Mouse (Mus musculus) layer of hippocampus, adult 18-20 months (tissue): ENCODE measurements at regions not wholly inside any gene's neighbourhood (a gene's known extent, or its start where the extent isn't known, plus 50 kb on each side); places are given as distances from the start of the nearest gene placed in this dataset.

ENCODE experiments used
- DNase-seq, 2 experiments: peaks; one replicate each; pipeline ENCODE4 v3.0.0; 2022; ENCODE audit warnings: low spot score in 2 of 2

DNA sequence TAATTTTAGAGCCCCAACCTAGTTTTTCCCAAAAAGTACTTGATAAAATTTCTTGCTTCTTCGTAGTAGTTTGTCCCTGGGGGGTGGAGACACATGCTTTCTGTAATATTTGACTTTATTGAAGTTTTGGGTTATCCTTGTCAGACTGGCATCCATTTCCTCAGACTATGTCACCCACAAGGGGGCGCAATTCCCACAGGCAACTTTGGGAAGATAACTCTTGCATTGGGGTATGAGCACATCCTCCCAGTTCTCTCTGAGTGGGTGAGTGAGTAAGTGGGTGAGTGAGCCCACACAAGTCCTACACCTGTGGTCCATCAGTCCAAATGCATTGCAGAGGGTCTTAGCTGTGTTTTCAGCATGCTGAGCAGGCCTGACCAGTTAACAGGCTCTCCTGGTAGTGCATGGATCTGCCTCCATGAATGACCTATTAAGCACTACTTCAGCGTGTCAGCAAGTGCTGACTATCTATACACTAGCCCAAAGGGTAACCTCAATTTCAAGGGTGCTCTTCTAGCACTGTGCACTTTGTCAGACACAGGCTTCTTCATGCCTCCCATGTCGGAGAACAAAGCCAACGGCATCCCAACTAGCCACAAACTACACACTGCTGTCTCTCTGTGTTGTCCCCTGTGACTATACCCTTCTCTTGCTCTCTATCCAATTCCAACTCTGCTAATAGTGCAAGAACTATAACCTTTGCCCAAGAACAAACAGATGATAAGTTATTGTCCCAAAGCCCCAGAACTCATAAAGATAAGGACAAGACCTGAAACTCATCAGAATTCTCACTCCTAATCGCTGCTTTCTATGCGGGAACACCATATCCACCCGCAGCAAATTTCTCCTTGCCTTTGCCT is 275.6 kb upstream of the Tsc22d2 start:
- peak in 1 of 2 experiments; percentile 56 for DNase-seq

DNA sequence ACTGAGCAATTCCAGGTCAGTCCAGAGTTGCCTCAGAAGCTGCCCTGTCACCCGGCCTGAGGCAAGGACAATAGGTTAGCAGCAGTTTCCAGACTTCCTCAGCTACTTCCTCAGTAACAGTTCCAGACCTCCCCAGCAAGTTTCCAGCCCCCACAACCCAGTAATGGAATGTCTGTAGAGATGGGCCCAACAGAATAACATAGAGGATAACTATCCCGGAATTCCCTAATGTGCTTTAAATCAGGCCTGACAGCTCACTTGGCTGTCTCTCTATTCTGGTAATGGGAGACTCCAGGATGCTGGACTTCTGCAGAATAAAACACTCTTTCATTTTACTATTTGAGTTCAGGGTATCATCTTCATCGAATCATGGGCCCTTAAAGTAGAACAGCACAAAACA is 268.4 kb upstream of the Tsc22d2 start:
- DNase-seq: no peak

DNA sequence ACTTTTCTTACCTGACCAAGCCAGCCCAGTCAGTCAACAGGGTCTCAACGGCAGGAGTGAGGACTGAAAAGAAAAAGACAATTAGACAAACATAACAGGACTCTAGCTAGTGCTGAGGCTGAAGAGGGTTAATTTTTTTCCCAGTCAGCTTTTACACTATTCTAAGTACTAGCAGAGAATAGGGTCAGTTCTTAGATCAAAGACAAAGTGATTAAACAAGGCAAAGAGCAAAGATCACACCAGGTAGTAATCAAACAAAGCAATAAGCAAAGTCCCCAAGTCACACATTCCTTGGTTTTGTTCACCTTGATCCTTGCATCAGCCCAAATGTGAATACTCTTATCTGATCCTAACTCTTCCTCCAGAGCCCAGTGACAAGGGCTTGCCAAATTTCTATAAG is 267.8 kb upstream of the Tsc22d2 start:
- DNase-seq: no peak

DNA sequence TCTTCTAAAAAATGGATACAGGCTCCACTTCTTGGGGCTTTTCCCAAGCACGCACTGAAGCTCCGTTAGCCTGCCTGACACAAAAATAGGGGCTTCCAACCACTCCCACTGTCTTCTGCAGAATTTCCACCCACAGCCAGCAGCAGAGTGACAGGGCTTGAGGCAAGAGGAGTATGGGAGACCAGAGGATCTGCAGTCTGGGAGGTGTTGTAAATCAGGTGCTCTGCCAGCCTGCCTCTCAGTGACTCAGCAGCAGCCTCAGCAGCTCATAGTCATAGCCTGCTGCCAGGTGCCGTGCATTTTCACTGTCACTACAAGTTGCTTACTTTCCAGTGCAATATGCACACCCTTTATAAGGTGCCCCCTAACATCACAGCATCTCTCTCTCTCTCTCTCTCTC is 261.4 kb upstream of the Tsc22d2 start:
- no peak for DNase-seq

DNA sequence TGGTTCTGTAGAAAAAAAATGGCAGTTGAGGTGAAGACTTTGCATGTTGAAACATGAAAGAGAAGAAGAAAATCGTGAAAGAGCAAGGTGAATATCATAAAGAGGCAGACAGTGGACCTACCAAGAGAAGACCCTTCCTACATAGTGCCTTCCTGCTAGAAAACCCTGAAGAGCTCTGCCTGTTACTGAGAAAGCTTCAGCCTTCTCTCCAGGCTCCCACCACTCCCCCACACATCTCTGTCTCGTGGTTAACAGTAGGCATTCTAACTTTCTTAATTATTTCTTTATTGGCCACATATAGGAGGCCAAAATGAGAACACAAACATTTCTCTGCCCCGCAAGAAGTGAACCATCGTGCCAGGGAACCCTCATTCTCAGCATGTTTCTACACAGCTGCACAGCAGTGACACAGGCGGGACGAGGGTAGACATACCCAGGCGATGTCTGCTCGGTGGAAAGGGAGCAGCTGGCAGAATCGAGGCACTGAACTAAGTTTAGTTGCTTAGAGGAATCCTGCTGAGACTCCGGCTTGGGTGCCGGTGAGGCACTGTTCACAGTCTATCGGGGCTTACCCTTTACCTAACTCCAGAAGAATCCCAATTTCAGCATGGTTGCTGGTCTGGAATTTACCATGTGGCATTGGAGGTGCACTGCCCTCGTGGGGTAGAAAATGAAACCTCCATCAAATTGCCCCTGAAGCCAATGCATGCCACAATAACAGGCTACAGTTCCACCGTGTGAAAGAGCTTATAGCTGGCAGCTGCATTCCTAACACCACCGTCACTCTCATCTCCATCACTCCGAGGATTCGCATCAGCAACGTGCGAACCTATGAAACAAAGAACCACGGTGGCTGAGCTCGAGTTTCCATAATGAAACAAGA is 260.4 kb upstream of the Tsc22d2 start:
- DNase-seq: no peak

DNA sequence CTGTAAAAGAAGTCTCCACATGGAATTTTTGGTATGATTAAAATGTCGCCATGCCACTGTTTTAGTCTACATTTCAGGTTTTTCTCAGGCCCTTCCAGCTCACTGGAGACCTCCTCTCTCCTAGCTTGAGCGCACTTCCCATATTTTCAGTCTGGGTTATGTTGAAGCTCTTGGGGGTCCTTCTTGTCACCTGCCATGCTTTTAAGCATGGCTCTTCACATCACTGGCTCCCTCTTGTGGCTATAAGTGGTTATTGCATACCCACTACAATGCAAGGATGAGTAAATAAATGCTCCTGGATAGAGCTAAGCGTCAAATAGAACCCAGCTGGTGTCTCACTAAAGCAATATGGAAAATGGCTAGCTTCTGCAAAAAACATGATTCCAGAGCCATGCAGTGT is 255.1 kb upstream of the Tsc22d2 start:
- DNase-seq: peak in 1 of 2 experiments; percentile 72

DNA sequence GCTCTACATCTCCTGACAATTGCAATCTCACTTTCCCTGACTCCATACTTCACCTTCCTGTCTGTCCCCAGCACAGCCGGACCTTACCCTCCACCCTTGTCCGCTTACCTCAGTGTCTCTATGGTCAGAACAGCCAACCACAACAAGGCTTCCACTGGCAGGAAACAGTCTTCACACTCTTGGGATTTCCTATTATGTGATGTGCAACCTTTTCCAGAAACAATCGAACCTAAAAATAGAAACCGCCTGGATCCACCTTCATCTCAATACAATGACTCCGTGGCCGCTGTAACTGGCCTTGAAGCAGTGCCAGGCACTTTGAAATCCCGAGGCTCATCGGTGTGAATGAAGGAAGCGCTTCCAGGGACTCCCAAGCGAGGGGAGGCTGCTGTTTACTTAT is 252.3 kb upstream of the Tsc22d2 start:
- DNase-seq: no peak

DNA sequence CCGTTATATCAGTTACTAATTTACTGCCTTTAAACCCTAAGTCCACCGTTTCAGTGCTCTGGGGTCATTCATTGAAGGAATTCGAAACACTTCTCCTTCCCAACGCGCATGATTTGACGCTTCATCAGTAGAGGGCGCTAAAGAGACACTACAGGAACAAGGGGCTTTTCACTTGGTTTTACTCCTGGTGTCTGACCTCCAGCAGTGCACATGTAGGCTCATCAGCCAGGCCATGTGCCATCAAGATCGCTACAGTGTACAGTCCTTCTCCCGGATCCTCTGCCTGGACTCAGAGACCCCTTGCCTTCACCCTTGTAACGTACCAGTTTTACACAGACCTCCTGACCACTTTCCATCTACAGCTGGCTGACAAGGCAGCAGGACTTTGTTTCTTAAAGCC is 250.7 kb upstream of the Tsc22d2 start:
- DNase-seq: peak; percentile 48 to 84

DNA sequence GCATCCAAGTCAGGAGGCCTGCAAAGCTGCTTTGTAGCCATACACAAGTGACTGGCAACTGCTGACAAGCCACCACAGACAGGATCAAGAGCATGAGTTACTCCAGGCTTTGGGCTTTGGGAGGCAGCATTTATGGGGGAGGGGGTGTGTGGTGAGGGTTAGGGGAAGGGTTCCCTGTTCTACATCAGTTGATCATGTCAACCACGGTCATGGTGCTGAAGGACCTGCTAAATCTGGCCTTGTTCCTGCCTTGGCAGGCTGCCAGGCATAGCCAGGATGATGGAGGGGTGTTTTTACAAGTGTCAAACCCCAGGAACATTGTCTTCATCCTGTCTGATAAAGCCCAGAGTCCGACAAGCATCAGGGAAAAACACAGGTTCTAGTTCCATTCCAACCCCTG is 247.9 kb upstream of the Tsc22d2 start:
- DNase-seq: no peak

DNA sequence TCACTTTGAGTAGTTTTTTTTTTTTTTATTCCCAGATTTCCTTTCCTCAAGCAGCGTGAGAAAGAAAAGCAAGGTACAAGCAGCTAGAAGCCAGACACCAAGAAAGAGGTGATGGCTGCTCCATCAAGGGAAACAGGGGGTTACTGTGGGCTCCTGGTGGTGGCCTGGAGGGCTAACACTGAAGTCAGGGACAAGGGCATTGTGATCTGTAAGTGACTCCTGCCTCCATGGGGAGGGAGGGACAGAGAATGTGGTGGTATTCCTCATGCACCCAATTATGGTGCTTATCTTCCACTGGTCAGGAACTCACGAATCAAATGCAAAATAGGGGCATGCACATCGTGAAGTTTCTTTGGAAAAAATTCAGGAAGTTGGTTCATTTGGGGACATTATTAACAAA is 247.4 kb upstream of the Tsc22d2 start:
- no peak for DNase-seq

DNA sequence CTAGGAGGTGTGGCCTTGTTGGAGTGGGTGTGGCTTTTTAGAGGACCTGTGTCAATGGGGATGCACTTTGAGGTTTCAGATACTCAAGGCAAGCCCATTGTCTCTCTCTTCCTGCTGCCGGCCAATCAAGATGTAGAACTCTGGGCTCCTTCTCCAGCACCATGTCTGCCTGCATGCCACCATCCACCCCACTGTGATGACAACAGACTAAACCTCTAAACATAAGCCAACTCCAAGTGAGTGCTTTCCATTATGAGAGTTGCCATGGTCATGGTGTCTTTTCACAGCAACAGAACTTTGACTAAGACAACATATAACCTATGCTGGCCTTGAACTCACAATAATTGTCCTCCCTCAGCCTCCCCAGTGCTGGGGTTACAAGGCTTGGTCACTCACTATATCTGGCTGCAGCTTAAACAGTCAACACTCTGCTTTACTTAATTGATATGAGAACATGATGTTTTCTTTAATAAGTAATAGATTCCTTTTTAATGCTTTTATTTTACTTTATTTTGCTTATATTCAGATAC is 246.7 kb upstream of the Tsc22d2 start:
- DNase-seq: no peak

DNA sequence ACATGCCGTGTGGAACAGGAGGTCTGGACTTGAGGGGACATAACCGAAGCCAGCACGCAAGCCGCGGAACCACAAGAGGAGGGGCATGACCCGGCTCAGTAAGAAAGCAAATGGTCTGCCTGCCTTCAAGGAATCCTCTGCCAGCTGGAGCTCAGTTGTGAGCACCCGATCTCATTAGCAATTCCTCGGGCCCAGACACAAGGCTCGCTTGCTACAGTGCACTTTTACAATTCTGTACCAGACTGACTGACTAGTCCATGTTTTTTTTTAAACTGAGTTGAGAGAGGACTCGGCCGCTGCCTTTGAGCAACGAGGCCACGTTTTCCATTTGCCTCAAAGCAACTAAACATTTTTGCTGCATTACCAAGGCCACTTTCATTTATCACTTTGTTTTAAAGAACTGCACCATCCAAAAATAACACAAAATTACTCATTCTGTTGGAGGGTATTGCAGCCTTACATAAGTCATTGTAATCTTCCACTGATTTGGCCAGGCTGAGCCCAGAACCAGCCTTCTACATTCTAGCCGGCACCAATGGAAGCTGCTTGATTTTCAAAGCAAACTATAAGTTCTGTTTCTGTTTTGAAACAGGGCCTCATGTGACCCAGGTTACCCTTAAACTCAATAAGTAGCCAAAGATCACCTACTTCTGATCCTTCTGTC is 245.9 kb upstream of the Tsc22d2 start:
- DNase-seq: peak; percentile 25 to 62

DNA sequence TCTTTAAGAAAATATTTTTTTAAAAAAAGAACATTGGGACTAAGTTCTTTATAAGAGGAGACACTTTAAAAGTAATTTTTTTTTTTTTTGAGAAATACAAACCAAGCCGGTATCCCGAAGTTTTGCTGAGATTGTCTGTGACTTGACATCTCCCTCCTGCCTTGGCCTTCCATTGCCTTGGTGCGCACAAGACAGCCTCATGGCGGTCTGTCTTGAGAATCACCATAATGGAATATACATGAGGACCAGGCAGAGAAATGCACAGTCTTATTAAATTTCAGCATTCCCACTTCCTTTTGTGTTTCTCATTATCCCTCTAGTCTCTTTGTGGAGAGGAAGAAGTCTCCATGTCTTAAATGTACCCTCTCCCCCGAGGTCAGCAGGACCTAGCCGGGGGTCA is 244.7 kb upstream of the Tsc22d2 start:
- no peak for DNase-seq

DNA sequence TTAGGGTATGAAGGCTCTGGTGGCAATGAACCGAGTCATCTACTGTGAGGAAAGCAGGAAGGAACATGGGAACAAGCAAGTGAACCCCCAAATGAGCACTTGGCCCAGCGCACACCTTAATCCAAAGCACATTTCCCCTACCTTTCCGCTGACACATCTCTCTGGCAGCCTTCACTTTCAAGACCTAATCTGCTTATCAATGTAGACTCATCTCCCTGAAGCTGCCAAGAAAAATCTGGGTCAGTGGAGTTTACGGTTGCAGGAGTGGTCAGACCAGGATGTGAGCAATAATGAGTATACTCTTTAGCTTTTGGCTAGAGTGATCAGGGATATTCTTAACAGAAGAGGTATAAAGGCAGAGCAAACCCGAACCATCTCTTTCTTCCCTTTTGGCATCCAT is 242.4 kb upstream of the Tsc22d2 start:
- DNase-seq: no peak

DNA sequence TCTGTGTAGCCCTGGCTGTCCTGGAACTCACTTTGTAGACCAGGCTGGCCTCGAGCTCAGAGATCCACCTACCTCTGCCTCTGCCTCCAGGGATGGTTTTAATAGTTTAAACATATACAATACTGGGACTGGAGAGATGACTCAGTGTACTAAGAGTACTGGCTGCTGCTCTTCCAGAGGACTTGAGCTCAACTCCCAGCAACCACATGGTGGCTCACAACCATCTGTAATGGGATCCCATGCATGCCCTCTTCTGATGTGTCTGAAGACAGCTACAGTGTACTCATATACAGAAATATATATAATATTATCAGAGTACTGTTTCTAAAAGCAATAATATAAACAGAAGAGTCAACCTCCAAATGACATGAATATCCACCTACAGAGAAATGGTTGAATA is 240.7 kb upstream of the Tsc22d2 start:
- no peak for DNase-seq

DNA sequence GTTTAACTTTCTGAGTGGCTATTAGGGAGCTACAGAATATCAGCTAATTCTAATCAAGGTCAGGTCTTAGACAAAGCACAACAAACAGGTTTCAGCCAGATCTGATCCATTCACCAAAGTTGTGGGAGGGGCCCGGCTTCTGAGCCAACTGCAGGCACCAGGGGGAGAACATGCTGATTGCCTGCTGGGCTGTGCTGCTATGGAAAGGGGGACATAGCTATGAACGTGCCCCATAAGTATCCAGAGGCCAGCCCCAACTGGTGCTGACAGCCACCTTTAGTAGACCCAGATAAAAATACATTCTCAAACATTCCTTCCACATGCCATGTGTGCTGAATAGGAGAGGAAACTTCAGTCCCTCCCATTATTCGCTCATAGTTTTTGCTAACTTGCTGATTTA is 232.8 kb upstream of the Tsc22d2 start:
- DNase-seq: no peak

DNA sequence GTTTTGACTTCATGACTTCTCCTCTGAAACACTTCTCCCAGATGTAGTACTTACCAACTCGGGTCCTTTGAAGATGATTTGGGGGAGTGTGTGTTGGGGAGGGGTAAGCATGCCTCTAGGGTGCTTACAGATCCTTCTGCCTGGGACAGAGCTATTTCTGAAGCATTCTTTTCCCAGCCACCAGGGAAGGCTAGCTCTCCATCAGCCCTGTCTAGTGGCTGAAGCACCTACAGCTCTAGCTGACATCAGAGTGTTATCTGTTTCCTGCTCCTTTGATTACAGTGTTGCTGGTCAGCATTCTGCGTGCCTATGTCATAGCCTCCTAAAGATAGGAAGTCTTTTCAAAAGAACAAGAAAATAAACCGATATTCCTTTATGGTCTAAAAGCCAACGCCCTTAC is 232.2 kb upstream of the Tsc22d2 start:
- no peak for DNase-seq

DNA sequence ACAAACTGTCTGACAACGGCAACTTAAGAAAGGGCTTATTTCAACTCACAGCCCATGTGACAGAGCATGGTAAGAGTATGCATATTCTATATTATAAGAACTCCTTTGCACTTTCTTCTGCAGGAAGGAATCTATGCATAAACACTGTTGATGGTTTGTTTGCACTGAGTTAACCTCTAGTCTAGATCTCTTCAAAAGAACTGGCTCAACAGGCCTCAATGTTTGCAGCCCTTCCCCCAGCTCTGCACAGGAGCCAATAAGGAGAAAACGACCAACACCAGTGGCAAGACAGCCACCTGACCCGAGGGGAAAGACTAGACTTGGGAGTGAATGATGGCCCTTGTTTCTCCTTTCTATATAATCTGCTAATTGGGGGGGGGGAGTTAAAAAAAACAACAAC is 231.2 kb upstream of the Tsc22d2 start:
- no peak for DNase-seq

DNA sequence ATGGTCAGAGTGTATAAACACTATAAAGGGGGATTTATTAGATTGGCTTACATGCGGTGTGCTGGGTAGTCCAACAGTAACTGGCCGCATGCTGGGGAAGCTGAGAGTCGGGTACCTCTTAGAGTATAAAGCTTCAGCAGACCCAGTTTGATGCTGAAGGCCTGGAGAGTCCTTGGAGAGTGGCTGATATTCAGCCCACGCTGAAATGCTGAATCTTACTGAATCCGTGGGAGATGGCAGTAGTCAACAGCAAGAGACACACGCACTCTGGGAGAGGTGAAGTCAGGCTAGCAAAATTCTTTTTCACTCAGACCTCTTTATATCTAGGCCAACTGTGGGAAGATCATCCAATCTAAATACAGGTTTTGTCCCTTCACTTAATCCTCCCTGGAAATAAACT is 214.1 kb upstream of the Tsc22d2 start:
- no peak for DNase-seq

DNA sequence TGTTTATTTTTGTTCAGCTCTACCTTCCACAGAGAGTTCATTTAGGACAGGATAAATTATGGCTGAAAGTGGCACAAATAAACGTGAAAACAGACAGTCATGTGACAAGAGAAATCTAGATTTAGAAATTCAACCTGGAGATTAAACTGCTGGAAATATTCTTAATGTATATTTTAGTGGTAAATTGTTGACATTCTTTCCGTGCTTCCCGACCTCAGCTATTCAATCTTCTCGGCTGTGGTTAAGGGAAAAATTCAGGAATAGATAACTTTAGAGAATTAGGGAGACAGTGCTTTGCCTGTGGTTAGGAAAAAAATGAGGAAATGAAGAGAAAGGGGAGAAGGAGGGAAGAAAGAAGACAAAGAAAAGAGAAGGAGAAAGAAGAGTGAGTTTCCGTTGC is 211.7 kb upstream of the Tsc22d2 start:
- DNase-seq: no peak

DNA sequence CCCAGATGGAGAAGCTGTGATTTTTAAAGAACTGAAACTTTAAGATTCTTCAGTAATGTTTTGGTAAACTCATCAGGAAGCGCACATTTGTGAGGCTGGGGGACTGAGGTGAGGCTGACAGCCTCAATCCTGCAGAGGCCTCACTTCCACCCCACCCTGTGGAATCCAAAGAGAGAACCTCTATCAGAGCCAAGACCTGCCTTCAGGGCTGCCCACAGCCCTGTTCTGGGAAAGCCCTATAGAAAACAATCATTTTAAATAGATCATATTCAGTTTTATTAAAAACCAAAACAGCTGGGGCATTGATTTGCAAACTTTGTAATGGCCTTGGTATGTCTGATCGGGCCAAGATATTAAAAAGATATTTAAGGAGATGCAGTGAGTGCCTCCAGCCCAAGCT is 210.7 kb upstream of the Tsc22d2 start:
- DNase-seq: no peak

DNA sequence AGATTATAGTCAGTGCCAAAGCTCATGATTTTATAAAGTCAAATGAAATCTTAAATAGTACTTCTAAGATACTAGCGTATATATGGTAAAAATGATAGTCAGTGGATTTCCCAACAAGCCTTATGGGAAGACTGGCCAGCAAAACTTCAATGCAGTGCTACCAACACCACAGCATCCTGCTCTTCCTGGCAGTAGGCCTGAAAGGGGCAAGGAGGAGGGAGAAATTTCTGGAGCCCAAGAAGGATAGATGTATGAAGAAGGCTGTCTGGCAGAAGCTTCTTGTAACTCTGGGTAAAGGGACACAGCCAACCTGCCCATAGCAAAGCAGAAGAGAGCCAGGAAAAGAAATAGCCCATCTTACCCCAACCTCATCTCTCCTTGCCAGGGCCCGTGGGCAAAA is 209.0 kb upstream of the Tsc22d2 start:
- no peak for DNase-seq
